Mouse (Mus musculus): ENCODE measurements at regions not wholly inside any gene's neighbourhood (a gene's known extent, or its start where the extent isn't known, plus 50 kb on each side); places are given as distances from the start of the nearest gene placed in this dataset.

DNA sequence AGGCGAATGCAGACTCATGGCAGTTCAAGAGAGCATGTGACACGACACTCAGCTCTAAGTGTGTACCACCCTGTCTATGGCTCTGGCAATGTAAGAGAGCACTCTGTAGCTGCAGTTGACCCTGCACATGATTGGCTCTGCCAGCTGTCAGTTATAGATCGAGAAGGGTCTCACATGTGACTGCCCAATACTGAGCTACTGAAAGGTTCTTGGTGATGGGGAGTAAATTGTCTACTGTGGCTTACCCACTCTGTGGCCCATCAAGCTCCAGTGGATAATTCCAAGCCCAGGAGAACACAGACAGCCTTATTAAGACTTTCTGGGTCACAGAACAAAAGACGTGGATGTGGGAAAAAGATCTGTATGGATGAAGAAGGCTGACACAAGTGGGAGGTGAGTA, 920.3 kb downstream of the A830018L16Rik start:
- DNase-seq, result no peak

DNA sequence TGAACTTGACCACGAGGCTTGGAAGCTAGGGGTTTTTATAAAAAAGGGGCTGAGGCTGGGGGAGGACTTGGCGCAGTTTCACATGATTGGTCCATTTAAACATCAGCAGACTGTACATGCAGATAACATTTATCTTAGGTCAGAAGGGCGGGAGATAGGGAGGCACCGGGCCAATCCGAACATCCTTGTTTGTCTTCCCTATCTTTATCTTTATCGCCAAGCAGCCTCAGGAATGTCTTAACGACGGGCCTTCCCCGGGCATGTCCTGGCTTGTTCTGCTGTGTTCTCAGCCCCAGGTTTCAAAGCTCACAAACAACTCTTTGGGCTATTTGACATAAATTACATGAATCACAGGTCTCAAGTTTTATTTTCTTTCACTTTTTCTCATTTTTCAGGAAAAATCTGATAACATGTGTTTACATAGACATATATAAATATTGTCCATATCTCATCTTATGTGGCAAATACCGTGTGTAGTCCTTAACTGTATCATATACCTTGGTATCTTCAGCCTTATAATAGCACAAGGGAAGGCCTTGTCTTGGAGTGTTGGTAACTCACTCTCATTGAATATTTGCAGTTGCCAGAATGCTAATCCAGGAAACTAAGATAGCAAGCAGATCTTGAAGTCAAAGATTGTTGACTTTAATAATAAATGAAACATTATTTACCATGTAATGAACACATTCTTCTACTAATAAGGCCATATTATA, 931.0 kb downstream of the A830018L16Rik start:
- DNase-seq, result no peak

- no peak for DNase-seq
Measured at GRCm38 (mm10) chr1:12345439-12345819, 931.5 kb downstream of the A830018L16Rik start.

DNA sequence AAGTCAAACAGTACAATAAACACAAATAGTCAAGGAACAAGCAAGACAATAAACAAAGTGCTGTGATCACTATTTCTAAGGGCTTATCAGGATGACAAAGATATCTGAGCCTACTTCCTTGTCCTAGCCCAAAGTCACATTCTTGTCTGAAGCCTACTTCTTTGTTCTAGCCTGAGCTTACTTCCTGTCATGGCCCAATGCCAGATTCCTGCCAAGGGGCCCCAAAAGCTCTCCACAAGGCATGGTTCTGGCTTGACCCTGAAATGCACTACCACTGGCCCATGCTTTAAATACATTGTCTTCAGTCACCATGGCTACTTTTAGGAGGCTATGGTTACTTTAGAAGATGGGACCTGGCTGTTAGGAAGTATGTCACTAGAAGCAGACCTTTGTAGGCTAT, 940.6 kb downstream of the A830018L16Rik start:
- DNase-seq, result no peak

DNA sequence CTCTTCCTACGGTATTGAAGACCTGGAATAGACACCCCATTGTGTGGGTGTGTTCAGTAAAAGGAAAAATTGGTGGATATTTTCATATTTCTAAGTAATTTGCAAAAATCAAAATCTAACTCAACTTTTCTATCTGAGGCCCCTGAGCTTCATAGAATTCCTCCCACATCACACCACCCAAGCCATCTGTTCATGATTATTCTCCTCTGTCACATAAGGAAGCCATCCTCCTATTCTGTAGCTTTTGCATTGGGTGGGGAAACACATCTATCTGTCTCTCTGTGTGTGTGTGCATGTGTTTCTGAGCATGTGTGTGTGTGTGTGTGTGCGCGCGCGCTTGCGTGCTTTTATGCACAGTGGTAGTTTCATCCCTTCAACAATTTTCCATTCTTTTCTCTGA, 954.0 kb downstream of the A830018L16Rik start:
- peak; percentile 18 to 31 for DNase-seq

GRCm38 (mm10) chr1:12372968-12373367, 959.1 kb downstream of the A830018L16Rik start:
- DNase-seq, result no peak

GRCm38 (mm10) chr1:12398146-12398884, 984.4 kb downstream of the A830018L16Rik start:
- no peak for DNase-seq

DNA sequence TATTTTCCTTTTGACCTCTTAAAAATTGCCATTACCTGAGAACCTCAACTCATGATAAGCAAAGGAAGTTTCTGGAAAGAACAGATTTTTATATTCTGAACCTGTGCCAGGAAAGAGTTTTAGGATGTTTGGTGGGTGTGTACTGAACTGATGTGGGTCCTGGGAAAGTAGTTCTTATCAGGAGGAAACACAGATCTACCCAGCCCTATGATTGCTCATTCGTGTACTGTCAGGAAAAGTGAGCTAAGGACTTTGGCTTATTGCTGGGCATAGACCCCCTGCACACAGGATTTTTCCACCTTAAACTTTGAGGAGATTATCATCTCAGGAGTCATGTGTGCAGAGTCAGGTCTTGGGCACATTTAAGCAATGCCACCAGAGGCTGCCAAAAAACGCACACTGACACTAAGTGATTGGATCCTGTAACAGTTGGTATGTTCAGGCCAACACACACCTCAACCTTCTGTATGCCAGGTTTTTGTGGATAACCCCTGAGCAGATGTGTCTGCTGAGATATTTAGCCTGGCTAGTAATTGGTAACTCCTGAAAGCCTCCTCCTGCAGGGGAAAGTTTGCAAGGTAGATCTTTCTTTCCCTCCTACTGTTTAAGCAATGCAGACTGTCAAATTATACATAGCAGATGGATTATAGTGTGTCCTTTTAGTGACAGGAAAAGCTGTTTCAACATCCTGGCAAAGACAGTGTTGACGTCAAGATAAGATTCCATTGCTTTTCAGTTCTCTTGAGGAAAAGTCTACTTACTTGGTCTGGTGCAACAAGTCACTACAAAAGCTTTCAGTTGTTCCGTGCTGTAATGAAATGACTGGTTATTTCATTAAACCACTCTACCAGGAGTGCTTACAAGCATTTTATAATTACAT, 991.7 kb downstream of the A830018L16Rik start:
- no peak for DNase-seq

DNA sequence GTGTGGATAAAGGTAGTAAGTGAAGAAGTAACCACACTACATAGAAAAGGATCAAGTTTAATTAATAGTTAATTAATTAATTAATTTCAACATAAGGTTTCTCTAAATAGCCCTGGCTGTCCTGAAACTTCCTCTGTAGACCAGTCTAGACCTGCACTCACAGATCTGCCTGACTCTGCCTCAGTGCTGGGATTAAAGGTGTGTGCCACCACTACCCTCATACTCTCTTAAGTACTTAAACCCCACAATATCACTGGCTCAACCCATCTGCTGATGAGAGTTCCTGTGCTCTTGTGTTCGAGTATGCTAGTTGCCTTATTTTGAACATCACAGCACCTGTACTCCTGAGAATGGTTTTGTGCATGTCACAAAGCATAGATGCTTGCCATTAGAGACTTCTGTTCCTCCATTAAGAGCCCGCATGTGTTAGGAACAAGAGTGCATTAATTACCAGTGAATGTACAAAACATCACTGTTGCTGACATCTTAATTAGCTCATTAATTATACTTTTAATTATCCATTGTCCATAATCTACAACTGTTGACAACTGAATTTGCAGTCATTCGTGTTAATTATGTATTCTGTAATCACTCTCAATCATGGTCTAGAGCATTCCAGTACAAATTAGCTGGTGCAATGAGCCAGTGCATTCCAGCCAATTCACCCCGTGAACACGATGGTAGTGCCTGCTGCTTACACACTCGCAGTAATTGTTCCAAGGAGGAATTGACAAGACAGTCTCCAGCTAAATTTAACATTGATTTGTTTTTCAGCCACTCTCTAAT, 996.0 kb downstream of the A830018L16Rik start:
- DNase-seq, result no peak

DNA sequence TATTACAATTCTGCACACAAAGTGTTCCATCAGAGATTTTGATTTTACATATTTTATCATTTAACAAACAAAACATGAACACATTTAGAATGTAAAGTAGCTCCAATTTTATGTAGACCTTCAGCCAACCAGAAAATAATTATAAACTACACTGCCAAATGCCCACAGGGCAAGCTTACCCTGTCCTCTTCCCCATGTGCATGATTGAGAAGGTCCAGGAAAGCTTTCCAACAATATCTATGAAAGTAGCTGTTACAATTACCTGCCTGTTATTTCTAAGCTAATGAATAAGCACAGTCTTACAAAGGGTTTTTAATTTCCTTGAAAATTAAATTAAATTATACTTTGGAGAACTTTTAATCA, 996.6 kb downstream of the A830018L16Rik start:
- no peak for DNase-seq

DNA sequence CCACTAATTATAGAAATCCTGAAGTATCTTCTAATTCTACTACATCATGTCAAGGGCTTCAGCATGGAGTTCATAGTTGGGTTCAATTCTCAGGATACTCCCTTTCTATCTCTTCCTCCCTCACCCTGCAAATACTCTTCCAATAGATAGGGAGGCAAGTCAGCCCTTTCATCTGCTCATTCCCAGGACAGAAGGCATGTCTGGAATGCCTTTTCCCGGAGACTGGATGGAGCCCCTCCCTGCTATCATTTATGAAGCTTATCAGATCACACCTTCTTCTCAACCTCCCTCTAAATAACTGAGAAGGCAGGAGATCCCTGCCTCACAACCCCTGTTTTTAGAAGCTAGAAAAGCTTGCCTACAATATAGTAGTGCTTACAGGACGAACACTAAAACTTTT, 1010.6 kb downstream of the A830018L16Rik start:
- DNase-seq, result no peak

DNA sequence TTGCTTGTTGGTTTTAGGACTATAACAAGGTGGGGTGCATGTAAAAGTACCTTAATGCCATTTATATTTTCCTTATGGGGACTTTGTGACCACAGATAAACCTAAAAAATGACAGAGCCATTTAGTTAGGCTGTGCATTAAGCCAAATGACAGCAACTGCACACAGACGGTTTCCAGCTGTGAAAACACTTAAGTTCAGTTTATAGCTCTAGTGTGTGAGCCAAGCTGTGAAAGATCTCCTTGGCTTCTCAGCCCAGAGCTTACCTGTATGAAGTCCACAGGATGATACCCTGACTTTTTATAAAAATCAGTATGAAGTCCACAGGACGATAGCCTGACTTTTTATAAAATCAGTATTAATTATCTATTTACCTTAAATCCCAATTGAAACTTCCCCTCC, 1024.0 kb downstream of the A830018L16Rik start:
- no peak for DNase-seq

DNA sequence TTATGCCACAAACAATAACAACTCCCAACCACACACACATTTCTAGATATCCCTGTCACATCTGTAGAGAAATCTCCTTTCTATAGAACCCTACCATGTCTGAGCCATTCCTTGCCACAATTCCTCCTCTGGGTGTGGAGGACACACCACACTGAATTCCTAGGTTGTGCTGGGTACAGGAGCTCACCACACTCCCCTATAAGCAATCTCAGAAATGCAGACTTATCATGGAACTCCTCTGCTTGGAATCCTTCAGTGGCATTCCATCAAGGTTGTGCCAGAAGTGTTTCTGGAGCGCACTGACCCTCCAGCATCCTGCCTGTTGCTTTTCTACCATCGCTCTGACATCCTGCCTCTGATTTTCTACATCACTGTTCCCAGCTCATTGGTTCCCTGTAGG, 1052.3 kb downstream of the A830018L16Rik start:
- DNase-seq, result no peak

- no peak for DNase-seq
Measured at GRCm38 (mm10) chr1:12478983-12479763, 1065.3 kb downstream of the A830018L16Rik start.

- DNase-seq, result peak; percentile 6 to 20
Measured at GRCm38 (mm10) chr1:12500442-12500841, 1086.5 kb downstream of the A830018L16Rik start.

- DNase-seq, result no peak
Measured at GRCm38 (mm10) chr1:12507997-12508396, 1094.1 kb downstream of the A830018L16Rik start.

DNA sequence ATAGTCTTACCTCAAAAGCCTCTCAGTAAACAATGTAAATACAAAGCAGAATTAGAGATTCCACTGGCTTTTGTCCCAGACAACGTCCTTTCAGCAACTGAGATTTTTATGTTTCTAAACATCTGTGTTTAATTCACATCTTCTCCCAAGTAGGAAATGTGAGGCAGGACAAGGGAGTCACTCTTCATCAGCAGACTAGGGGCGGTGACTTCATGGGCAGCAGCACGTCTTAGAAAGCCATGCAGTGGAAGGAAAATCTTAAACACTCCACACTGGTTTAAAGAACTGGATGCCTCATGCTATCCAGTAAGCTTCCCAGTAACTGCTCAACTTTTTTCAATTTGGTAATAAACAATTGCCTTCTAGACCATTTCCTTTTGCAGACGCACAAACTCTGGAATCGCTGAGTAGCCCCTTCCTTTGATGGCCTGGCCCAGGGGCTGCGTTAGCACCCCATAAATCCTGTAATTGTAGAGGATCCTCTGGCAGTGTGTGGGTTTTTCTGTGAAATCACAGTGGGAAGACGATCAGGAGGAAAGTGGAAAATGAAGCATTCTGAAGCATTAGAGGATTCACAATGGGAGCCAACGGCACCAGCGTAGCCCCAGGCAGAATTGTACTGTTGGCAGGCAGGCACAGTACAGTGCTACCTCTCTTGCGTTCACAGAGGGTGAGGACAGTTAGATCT, 1096.4 kb downstream of the A830018L16Rik start:
- no peak for DNase-seq

- no peak for DNase-seq
Measured at GRCm38 (mm10) chr1:12519601-12520000, 1105.7 kb downstream of the A830018L16Rik start.

DNA sequence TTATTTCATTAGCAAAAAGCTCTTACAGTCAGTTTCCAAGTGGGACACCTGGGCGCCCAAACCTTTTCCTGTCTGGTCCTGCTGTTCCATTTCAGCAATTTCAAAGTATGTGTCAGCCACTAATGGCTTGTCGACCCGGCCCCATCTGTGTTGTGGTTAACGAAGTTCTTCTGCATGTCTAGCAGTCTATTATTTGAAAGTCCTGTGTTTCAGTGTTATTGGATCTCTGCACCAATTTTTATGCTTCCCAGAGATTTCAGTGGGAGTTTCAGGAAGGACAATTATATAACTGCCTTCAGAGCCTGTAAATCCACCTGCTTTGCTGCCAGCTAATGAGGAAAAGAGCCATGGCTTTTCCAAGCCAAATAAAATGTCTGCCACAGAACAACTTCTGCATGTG, 1142.0 kb downstream of the A830018L16Rik start:
- DNase-seq, result peak; percentile 18

DNA sequence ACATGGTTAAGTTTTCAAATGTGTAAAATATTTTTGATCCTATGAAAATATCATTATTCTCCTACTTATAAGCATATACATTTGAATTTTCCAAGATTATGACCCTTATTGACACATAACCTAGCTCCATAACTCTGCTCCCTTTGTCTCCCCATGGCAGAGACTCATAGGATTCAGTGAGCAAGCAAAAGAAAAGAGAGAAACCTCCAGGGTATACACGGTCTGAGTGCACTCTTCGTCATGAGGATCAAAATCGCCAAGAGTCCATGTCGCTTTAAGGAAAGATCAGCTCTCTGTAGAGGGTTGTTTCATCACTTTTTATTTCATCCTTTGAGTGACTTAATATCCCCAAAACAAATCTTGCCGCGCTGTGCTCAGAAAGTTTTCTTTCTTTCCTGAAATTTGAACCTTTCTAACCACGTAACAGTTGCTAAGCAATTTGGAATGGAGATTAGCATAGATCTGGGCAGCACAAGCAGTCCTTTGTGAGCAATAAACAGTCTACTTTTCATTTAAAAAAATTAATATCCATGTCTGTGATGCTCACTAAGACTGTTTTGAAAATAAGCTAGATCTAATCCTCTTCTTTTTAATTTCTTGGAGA, 1158.0 kb downstream of the A830018L16Rik start:
- no peak for DNase-seq

Data from layer of hippocampus, postnatal 36 days (tissue).